Mouse (Mus musculus) E14TG2a.4 (cell line): ENCODE data around the gene Pogk.

Experiments used
- CTCF ChIP-seq: conservative IDR thresholded peaks from 2 replicates; pipeline ENCODE4 v1.5.1; 2014; ENCODE audit warnings: low read length
- POU5F1 ChIP-seq: IDR thresholded peaks from 2 replicates; pipeline ENCODE4 v1.6.1; 2014; ENCODE audit warnings: low read length, borderline replicate concordance

GRCm38 (mm10) chr1:166388511-166388910, 21.2 kb downstream of the Pogk start:
- TF ChIP-seq CTCF (no peak), POU5F1 (no peak)
